ENCODE assay signal across 10 mouse cellular contexts in genomic region chr19:60109488-60109887, GRCm38 (mm10).
"Had no signal": no experiment of that assay in that cellular context is flagged by ENCODE, and none has a peak within 500 bp of the region (broad histone marks: within the 10 kb centered on the region; RNA-seq: fewer than 3 reads in every experiment).

No protein-coding gene starts in this region.

- H3K9me3 ChIP-seq: kidney, embryonic 15.5 days; limb, embryonic 13.5 days; midbrain, embryonic 13.5 days; neural tube, embryonic 13.5 days had no signal

- H3K36me3 ChIP-seq: kidney, embryonic 15.5 days; limb, embryonic 13.5 days; midbrain, embryonic 13.5 days; neural tube, embryonic 13.5 days had no signal

- H3K27ac ChIP-seq: kidney, embryonic 15.5 days; limb, embryonic 13.5 days; liver, embryonic 14.5 days; midbrain, embryonic 13.5 days; neural tube, embryonic 13.5 days; stomach, postnatal 0 days had no signal

- H3K4me2 ChIP-seq: kidney, embryonic 15.5 days; limb, embryonic 13.5 days; midbrain, embryonic 13.5 days; neural tube, embryonic 13.5 days had no signal

- H3K4me3 ChIP-seq: kidney, embryonic 15.5 days; limb, embryonic 13.5 days; midbrain, embryonic 13.5 days; neural tube, embryonic 13.5 days had no signal

- H3K27me3 ChIP-seq: kidney, embryonic 15.5 days; limb, embryonic 13.5 days; midbrain, embryonic 13.5 days; neural tube, embryonic 13.5 days had no signal

- DNase-seq: kidney, postnatal 14 days; left cerebral cortex, postnatal 4 days; lung, adult 18-20 months; right cerebral cortex, adult 18-20 months had no signal

- H3K4me1 ChIP-seq: kidney, embryonic 15.5 days; limb, embryonic 13.5 days; midbrain, embryonic 13.5 days had no signal

- ATAC-seq: midbrain, embryonic 13.5 days had no signal

- H3K9ac ChIP-seq: kidney, embryonic 15.5 days; limb, embryonic 13.5 days; liver, embryonic 14.5 days; midbrain, embryonic 13.5 days; neural tube, embryonic 13.5 days had no signal
